Mouse (Mus musculus) hindbrain, postnatal 0 days (tissue): ENCODE measurements around the gene Pla2g2c. TPM values are rescaled to one million over a fixed set of nuclear protein-coding genes. Genes with fewer than 3 reads are reported as not detected.

Source experiments
- ATAC-seq: fragments of 200-750 bp; cut with Nextera tagmentation; 2 replicates; pipeline ENCODE4 v1.8.0; 2017; ENCODE audit warnings: mild to moderate bottlenecking, moderate TSS enrichment, moderate library complexity
- DNase-seq: peaks from one replicate; pipeline ENCODE4 v3.0.0-alpha.2; 2015; ENCODE audit warnings: low spot score
- H3K27ac ChIP-seq: fragments of 300-500 bp; sonication (generic); 2 replicates; pipeline ENCODE4 v1.5.1; 2014; ENCODE audit warnings: mild to moderate bottlenecking
- H3K27me3 ChIP-seq: fragments of 300-500 bp; sonication (generic); 2 replicates; pipeline ENCODE4 v1.6.1; 2014; ENCODE audit warnings: low read length, mixed read lengths; ENCODE audit not compliant: insufficient read depth
- H3K36me3 ChIP-seq: fragments of 300-500 bp; sonication (generic); 2 replicates; pipeline ENCODE4 v1.6.1; 2014; ENCODE audit warnings: low read length, mixed read lengths; ENCODE audit not compliant: insufficient read depth
- H3K4me1 ChIP-seq: fragments of 300-500 bp; sonication (generic); 2 replicates; pipeline ENCODE4 v1.6.1; 2014; ENCODE audit warnings: antibody characterized with exemption, low read length, mixed read lengths; ENCODE audit not compliant: insufficient read depth
- H3K4me2 ChIP-seq: fragments of 300-500 bp; sonication (generic); 2 replicates; pipeline ENCODE4 v1.6.1; 2014; ENCODE audit warnings: low read depth, mild to moderate bottlenecking, low read length, moderate library complexity, mixed read lengths
- H3K4me3 ChIP-seq: fragments of 300-500 bp; sonication (generic); 2 replicates; pipeline ENCODE4 v1.5.1; 2014; ENCODE audit warnings: low read length
- H3K9ac ChIP-seq: fragments of 300-500 bp; sonication (generic); replicated peaks from 2 replicates; pipeline ENCODE4 v1.6.1; 2014; ENCODE audit warnings: mild to moderate bottlenecking, low read length, moderate library complexity, mixed read lengths
- H3K9me3 ChIP-seq: fragments of 300-500 bp; sonication (generic); 2 replicates; pipeline ENCODE4 v1.6.1; 2016; ENCODE audit warnings: low read length, mixed read lengths
- CTCF ChIP-seq: IDR thresholded peaks from 2 replicates; pipeline ENCODE4 v1.5.1; 2016; ENCODE audit warnings: antibody characterized with exemption, control low read depth, low read depth
- WGBS: fragments of 180-500 bp; shearing (Covaris S2); extraction: QIAGEN DNeasy Blood & Tissue Kit; methylation state at CpG from one replicate; pipeline ENCODE4 v1.1.7; 2014; 5-methylcytosine and 5-hydroxymethylcytosine counted together
- polyA plus RNA-seq: library from polyadenylated mRNA; unstranded; fragments of >200 nt; fragmentation: Nextera tagmentation; extraction: Ambion mirVana; gene quantifications from 2 replicates; pipeline ENCODE4 v1.2.1, GENCODE M21; 2015
- total RNA-seq: library from RNA; depleted of rRNA; stranded (reverse); fragments of >200 nt; gene quantifications from 2 replicates; pipeline ENCODE4 v1.2.3, GENCODE M21; 2014

Pla2g2c gene
- total and polyA plus RNA-seq, 2 experiments from 2014 or later, result 0.26 to 0.93 TPM

GRCm38 (mm10) chr4:138755983-138756382, 31.4 kb downstream of the Pla2g2c start:
- no peak for ATAC-seq
- H3K27ac ChIP-seq, result no peak overlapping the region
- DNase-seq, result no peak
- no peaks in the 10 kb centered on the region for H3K9me3 ChIP-seq
- no peak overlapping the region for H3K9ac ChIP-seq
- H3K27me3 ChIP-seq, result no peaks in the 10 kb centered on the region
- no peak overlapping the region for H3K4me2 ChIP-seq
- no peaks in the 10 kb centered on the region for H3K36me3 ChIP-seq
- H3K4me3 ChIP-seq, result no peak overlapping the region
- no peaks in the 10 kb centered on the region for H3K4me1 ChIP-seq
- TF ChIP-seq CTCF, result no peak
- 61% methylated on average over 11 of the region's 11 CpGs for WGBS

DNA sequence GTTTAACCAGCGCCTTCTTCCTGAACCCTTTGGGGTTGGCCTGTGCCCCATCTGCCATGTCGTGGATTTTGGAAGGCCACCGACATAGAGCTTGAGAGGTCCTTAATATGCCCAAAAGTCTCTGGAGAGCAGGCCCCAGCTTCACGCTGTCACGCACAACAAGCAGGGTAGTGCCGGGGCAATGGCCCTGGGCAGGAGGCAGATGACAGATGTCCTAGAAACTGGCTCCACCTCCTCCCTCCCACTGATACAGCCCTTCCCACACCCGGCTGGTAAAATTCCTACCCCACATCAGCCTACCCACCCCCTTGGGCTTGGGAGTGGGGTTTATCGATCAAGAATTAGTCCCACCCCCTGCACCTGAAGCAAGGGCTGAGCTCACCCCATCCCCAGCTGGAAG, 32.8 kb downstream of the Pla2g2c start, which contains the start of gene Pla2g2f:
TSS of gene Pla2g2f (minus strand) at position 211 of the 400 bp plus-strand sequence.
- Histone ChIP-seq H3K27me3 (no peaks in the 10 kb centered on the region), H3K4me3 (no peak within 1 kb of the TSS), H3K27ac (no peak within 1 kb of the TSS), H3K9me3 (no peaks in the 10 kb centered on the region), H3K4me2 (no peak within 1 kb of the TSS), H3K4me1 (no peaks in the 10 kb centered on the region), H3K9ac (no peak within 1 kb of the TSS), H3K36me3 (no peaks in the 10 kb centered on the region)
- ATAC-seq (no peak), DNase-seq (no peak)
- no peak for TF ChIP-seq CTCF
- 52% methylated on average over 8 of the region's 8 CpGs for WGBS

- Histone ChIP-seq H3K27me3 (no peaks in the 10 kb centered on the region), H3K36me3 (no peaks in the 10 kb centered on the region), H3K4me3 (no peak overlapping the region), H3K4me1 (no peaks in the 10 kb centered on the region), H3K9ac (no peak overlapping the region), H3K27ac (no peak overlapping the region), H3K4me2 (no peak overlapping the region), H3K9me3 (no peaks in the 10 kb centered on the region)
- WGBS, result 83% methylated on average over 9 of the region's 9 CpGs
- DNase-seq, result no peak
- TF ChIP-seq CTCF, result no peak
- ATAC-seq, result no peak
Measured at GRCm38 (mm10) chr4:138762266-138762665, 37.7 kb downstream of the Pla2g2c start.

- Histone ChIP-seq H3K4me2 (no peak overlapping the region), H3K36me3 (no peaks in the 10 kb centered on the region), H3K27me3 (no peaks in the 10 kb centered on the region), H3K4me1 (no peaks in the 10 kb centered on the region), H3K4me3 (no peak overlapping the region), H3K9me3 (no peaks in the 10 kb centered on the region), H3K27ac (no peak overlapping the region), H3K9ac (no peak overlapping the region)
- no peak for TF ChIP-seq CTCF
- DNase-seq, result no peak
- 87% methylated on average over 10 of the region's 10 CpGs for WGBS
- no peak for ATAC-seq
Measured at GRCm38 (mm10) chr4:138771970-138772369, 47.4 kb downstream of the Pla2g2c start.

DNA sequence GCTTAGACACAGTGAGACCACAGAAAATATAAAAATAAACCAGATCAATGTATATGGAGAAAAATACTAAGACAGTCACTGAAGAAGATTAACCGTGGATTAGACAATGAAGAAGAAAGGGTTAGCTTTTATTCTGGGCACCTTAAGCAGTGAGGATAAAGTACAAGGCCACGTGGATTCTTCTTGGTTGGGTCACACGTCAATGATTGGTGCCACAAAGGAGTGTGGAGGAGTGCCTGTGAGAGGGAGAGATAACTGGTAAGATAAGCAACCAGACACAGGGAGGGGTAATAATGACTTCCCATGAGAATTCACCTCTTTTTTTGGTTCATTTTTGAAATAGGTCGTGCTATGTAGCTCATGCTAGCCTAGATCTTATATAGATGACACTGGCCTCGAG, 47.8 kb downstream of the Pla2g2c start:
- H3K36me3 ChIP-seq, result no peaks in the 10 kb centered on the region
- WGBS, result 86% methylated on average over 5 of the region's 5 CpGs
- TF ChIP-seq CTCF, result no peak
- no peaks in the 10 kb centered on the region for H3K4me1 ChIP-seq
- H3K27ac ChIP-seq, result no peak overlapping the region
- no peak overlapping the region for H3K4me3 ChIP-seq
- no peak overlapping the region for H3K4me2 ChIP-seq
- no peak overlapping the region for H3K9ac ChIP-seq
- H3K9me3 ChIP-seq, result no peaks in the 10 kb centered on the region
- ATAC-seq (no peak), DNase-seq (no peak)
- no peaks in the 10 kb centered on the region for H3K27me3 ChIP-seq

- Histone ChIP-seq H3K4me2 (no peak within 1 kb of the TSS), H3K36me3 (no peaks in the 10 kb centered on the region), H3K9me3 (no peaks in the 10 kb centered on the region), H3K9ac (no peak within 1 kb of the TSS), H3K27me3 (no peaks in the 10 kb centered on the region), H3K4me3 (no peak within 1 kb of the TSS), H3K27ac (no peak within 1 kb of the TSS), H3K4me1 (peaks cover 4% of the 10 kb centered on the region; the same call in 1 of the 2 replicates)
- ATAC-seq (no peak), DNase-seq (no peak)
- TF ChIP-seq CTCF, result no peak
- 82% methylated on average over 6 of the region's 6 CpGs for WGBS
Measured at GRCm38 (mm10) chr4:138775435-138775834, 50.8 kb downstream of the Pla2g2c start, which contains the start of gene Pla2g2d. Gene Pla2g2d (plus strand): TSS chr4:138775735.
